Mouse (Mus musculus) bone marrow, adult 2 months (tissue): ENCODE results near the gene Trpm3. TPM values are rescaled to one million over a fixed set of nuclear protein-coding genes. Genes with fewer than 3 reads are reported as not detected.
A peak's percentile ranks its signal among the peaks of the same experiment; 100 is the strongest.

ENCODE experiments used
- H3K27ac ChIP-seq: fragments of 200-500 bp; 2 replicates; pipeline ENCODE4 v1.5.1; 2012; ENCODE audit warnings: low read depth, mild to moderate bottlenecking, control low read depth, inconsistent platforms, low read length; ENCODE audit not compliant: control insufficient read depth, poor library complexity, insufficient read depth
- H3K4me1 ChIP-seq: fragments of 200-500 bp; 2 replicates; pipeline ENCODE4 v1.6.1; 2011; ENCODE audit warnings: low read length; ENCODE audit not compliant: control insufficient read depth, insufficient read depth
- H3K4me3 ChIP-seq: fragments of 200-500 bp; replicated peaks from 2 replicates; pipeline ENCODE3; 2011; ENCODE audit warnings: mild to moderate bottlenecking, low read depth, low read length, control low read depth; ENCODE audit not compliant: control insufficient read depth
- CTCF ChIP-seq: fragments of 200-500 bp; IDR thresholded peaks from 2 replicates; pipeline ENCODE4 v1.5.1; 2011; ENCODE audit warnings: low read length, control low read depth; ENCODE audit not compliant: control insufficient read depth, insufficient read depth
- POLR2A ChIP-seq: fragments of 200-500 bp; IDR thresholded peaks from 2 replicates; pipeline ENCODE4 v1.6.1; 2011; ENCODE audit warnings: low read depth, mild to moderate bottlenecking, control low read depth, low read length, borderline replicate concordance; ENCODE audit not compliant: control insufficient read depth
- WGBS: fragments of 180-500 bp; shearing (Covaris S2); methylation state at CpG from one replicate; pipeline ENCODE4 v1.1.7; 2018; 5-methylcytosine and 5-hydroxymethylcytosine counted together
- polyA plus RNA-seq: library from polyadenylated mRNA; stranded (reverse); fragments of >200 nt; gene quantifications from 2 replicates; pipeline ENCODE4 v1.2.4, GENCODE M21; 2011; ENCODE audit warnings: low replicate concordance; ENCODE audit not compliant: missing spikeins, insufficient read depth, insufficient read length

Gene Trpm3
- polyA plus RNA-seq, 1 experiment: 1.8 TPM

DNA sequence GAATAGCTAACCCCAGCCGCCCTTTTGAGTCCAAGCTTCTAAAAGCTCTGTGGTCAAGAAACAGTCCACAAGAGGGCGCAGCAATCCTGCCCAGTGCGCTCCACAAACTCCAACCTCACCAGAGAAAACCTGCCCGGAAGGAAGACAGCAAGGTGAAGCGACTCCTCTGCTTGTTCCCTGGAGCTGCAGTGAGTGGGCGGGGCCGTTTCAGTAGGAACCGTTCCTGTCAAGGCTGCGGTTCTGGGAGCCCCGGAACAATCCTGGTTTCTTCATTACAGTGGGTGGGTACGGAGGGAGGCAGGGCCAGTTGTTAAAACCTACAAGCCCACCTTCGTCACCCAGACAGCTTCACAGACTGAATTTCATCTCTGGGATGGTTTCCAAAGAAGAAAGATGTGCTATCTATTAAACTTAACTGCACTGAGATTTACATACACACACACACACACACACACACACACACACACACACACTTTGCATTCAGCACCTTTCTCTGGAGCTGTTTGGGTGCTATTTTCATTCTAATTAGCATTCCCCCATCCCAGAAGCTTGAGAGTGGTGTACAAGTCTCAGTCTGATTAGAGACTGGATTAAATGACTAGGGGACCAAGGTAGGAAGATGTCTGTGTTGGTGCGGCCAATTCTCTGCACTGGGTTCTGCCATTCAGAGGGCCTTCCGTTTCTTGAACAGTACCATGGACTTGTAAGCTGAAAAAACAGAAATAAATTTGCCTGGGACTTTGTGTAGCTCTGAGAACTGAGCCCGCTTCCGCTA, 777.2 kb downstream of the Trpm3 start:
- 25% methylated on average over 16 of the region's 16 CpGs for WGBS
- no peak overlapping the region for H3K27ac ChIP-seq
- H3K4me1 ChIP-seq: no peaks in the 10 kb centered on the region; the same call in 1 of the 2 replicates
- no peak overlapping the region for H3K4me3 ChIP-seq
- TF ChIP-seq CTCF (peak; percentile 71), POLR2A (no peak)

DNA sequence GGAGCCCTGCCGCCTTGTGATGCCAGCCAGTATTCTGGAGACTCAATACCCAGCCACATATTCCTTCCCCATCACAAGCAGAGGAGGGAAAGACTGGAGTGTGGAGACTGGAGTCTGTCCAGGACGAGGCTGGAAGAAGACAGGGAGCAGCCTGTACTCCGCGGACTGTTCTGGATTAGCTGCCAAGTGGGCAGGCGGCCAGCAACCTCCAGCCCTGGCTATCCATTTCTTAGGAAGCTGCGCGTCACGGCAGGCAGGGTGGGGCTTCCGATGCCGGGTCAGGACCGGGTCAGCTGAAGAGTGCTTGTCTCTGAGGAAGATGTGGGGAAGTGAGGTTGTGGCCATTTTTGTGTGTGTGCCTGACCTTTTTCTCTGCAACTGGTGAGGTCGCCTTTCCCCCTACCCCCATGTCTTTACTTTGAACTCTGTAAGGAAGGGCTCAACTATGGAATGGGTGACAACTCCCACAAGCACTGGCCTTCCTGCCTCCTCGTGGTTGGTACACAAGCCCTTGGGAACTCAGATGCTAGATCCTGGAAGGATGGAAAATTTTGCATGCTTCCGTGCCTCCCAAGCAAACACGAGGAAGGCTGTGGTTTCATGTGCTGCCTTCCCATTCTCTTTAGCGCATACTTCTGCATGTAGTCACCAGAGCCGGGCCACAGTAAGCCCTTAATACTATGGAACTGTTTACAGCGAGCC, 777.9 kb downstream of the Trpm3 start:
- 39% methylated on average over 18 of the region's 18 CpGs for WGBS
- H3K4me3 ChIP-seq: no peak overlapping the region
- H3K4me1 ChIP-seq: no peaks in the 10 kb centered on the region; the same call in 1 of the 2 replicates
- TF ChIP-seq CTCF (no peak), POLR2A (no peak)
- H3K27ac ChIP-seq: no peak overlapping the region

DNA sequence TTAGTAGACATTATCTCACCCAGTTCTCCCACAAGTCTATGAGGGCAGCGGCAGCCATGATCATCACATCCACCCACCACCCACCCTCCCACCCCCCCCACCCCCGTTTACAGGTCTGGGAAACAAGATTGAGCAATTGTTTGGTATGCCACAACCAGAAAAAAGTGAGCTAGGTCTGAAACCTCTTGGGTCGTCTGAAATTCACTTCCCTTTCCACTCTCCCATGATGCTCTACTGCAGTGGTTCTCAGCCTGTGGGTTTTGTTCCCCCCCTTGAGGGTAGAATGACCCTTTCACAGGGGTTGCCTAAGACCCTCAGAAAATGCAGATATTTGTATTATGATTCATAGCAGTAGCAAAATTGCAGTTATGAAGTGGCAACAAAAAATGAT, 778.5 kb downstream of the Trpm3 start:
- 3% methylated on average over 3 of the region's 3 CpGs for WGBS
- Histone ChIP-seq H3K4me1 (no peaks in the 10 kb centered on the region; the same call in 1 of the 2 replicates), H3K4me3 (no peak overlapping the region), H3K27ac (no peak overlapping the region)
- TF ChIP-seq CTCF (no peak), POLR2A (no peak)

DNA sequence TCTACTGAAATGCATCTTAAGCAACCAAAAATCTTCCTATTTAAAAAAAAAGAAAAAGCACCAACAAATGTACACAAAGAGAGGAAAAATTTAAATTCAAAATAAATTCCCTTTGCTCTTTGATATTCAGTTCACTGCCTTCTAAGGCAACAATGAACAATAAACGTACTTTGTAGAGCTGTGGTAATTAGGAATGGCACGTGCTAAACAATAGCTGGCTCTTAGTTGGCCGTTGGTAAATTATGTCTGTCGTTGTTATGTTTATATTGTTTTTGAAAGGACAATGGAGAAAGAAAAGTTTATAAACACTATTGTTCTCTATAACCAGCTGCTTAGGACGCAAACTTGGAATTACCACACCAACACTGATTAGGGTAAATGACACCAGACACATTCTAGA, 782.1 kb downstream of the Trpm3 start:
- WGBS: 69% methylated on average over 5 of the region's 5 CpGs
- H3K27ac ChIP-seq: no peak overlapping the region
- TF ChIP-seq CTCF (no peak), POLR2A (no peak)

DNA sequence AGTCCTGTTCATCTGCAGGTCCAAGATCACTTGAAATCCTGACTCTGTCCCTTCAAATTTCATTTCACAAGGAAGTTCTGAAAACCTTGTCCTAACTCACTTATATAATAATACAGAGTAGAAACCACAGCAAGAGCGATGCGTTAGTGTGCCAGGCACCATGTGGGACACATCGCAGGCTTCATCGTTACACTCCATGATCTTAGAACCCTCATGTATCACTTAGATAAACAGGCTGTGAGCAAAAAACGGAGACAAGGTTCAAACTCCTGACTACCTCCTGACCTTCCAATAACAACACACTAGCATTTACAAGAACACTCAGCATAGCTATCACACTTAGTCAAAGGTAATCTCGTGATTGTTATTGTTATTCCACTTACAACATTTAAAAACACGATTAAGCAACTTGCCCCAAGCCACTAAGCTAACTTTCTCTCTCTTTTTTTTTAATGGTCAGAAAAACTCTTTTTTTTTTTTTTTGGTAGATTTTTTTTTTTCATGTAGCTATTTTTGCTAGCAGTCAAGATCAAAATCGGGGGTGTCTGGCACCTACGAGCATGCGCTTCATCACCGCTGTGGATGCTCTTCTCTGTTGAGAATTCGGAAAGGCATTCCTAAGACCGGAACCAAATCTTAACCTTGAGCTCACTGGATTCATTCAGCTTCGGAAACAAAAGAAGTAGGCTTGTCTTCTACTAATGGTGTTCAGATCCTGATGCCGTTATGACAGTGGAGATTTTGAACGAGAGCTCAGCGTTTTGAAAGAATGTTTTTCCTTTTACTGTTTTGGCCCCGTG, 784.2 kb downstream of the Trpm3 start:
- WGBS: 84% methylated on average over 18 of the region's 18 CpGs
- TF ChIP-seq CTCF: no peak
- no peak for TF ChIP-seq POLR2A
- no peaks in the 10 kb centered on the region for H3K4me1 ChIP-seq
- H3K4me3 ChIP-seq: no peak overlapping the region
- H3K27ac ChIP-seq: no peak overlapping the region

More for the DNA sequence above, 782.1 kb downstream of the Trpm3 start:
- H3K4me3 ChIP-seq: no peak overlapping the region
- no peaks in the 10 kb centered on the region; the same call in 1 of the 2 replicates for H3K4me1 ChIP-seq

DNA sequence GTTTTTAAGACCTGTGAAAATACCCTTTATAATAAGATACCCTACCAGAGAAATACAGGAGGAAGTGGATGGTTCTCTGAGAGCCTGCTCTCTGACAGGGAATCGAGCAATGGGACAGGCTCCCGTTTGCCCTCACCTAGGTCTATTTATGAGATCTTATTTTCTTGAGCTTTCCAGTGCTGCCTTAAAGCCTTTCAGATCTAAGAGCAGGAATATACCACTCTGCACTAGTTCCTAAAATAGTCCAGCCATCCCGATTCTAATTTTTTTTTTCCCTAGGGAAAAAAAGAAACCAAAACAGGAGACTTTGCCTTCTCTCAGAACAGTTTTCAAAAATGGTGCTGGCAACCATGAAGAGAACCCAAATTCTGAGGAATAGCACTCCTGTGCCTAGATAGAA, 786.4 kb downstream of the Trpm3 start:
- TF ChIP-seq POLR2A (no peak), CTCF (no peak)
- WGBS: 64% methylated on average over 3 of the region's 3 CpGs
- Histone ChIP-seq H3K4me3 (no peak overlapping the region), H3K4me1 (no peaks in the 10 kb centered on the region), H3K27ac (no peak overlapping the region)

DNA sequence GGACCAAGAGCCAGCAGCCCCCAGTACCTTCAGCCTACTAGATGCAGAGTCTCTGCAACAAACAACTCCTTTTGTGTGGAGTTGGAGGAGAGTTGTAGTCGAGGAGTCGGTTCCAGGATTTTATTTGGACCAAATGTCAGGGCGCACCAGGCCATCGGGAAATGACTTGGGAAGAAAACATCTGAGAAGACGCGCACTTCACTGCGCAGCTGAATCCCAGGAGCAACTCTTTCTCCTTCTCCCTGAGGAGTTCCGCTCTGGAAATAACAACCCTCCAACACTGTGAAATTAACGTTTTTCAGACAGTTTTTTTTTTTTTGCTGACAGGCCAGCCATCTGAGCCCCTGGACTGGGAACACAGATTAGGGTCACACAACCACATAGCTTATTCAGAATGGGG, 787.9 kb downstream of the Trpm3 start:
- TF ChIP-seq CTCF: no peak
- no peak for TF ChIP-seq POLR2A
- H3K27ac ChIP-seq: no peak overlapping the region
- 79% methylated on average over 9 of the region's 9 CpGs for WGBS
- no peak overlapping the region for H3K4me3 ChIP-seq
- no peaks in the 10 kb centered on the region for H3K4me1 ChIP-seq

DNA sequence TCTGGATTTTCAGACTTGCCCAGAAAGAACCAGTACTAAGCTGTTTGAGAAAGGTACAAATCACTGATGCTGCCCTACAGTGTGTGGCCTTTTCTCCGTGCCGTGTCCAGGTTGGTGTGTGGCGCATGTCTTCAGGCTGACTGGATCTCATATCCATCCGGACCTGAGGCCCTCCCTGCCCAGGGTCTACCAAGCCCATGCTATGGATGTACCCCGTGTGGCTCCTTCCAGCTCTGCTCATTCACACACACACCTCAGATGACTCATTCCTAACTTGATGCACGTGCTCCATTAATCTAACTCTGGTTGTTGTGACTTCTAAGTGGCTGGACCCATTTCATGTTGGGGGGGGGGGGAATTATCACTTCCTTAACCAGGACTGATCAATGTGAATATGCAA, 789.5 kb downstream of the Trpm3 start:
- Histone ChIP-seq H3K27ac (no peak overlapping the region), H3K4me1 (no peaks in the 10 kb centered on the region), H3K4me3 (no peak overlapping the region)
- WGBS: 86% methylated on average over 6 of the region's 6 CpGs
- TF ChIP-seq POLR2A (no peak), CTCF (no peak)
